Mouse (Mus musculus) MEL (cell line): ENCODE results near the gene Chp1. TPM values are rescaled to one million over a fixed set of nuclear protein-coding genes. Genes with fewer than 3 reads are reported as not detected.

Source experiments
- DNase-seq: peaks from one replicate; pipeline ENCODE4 v3.0.0; 2011; ENCODE audit warnings: low read depth, low spot score
- H3K27ac ChIP-seq: 2 replicates; pipeline ENCODE4 v1.5.1; 2012; ENCODE audit warnings: low read depth, mild to moderate bottlenecking, control low read depth, low read length, moderate library complexity; ENCODE audit not compliant: control insufficient read depth
- H3K27me3 ChIP-seq, 2 experiments: fragments of 150-350 bp in 1 of 2; sonication (generic) in 1 of 2; 2 replicates each; pipeline ENCODE4 v1.6.1; 2012; ENCODE audit warnings: low read length in 2 of 2, mild to moderate bottlenecking in 2 of 2, improper control_type of control experiment in 1 of 2, moderate library complexity in 1 of 2; ENCODE audit not compliant: insufficient read depth in 2 of 2, control insufficient read depth in 1 of 2
- H3K36me3 ChIP-seq, 2 experiments: 2 replicates each; pipeline ENCODE4 v1.6.1; 2012 to 2014; ENCODE audit warnings: low read length in 2 of 2, improper control_type of control experiment in 1 of 2, inconsistent platforms in 1 of 2, mild to moderate bottlenecking in 1 of 2; ENCODE audit not compliant: insufficient read depth in 2 of 2, control insufficient read depth in 1 of 2
- H3K4me1 ChIP-seq, 2 experiments: fragments of 150-350 bp in 1 of 2; sonication (generic) in 1 of 2; 2 replicates each; pipeline ENCODE4 v1.6.1; 2012; ENCODE audit warnings: low read length in 2 of 2, improper control_type of control experiment in 1 of 2, mild to moderate bottlenecking in 1 of 2; ENCODE audit not compliant: insufficient read depth in 2 of 2, control insufficient read depth in 1 of 2
- H3K4me3 ChIP-seq, 2 experiments: fragments of 150-350 bp in 1 of 2; sonication (generic) in 1 of 2; 2 replicates each; pipeline ENCODE4 v1.5.1; 2012; ENCODE audit warnings: low read depth in 2 of 2, low read length in 2 of 2, mild to moderate bottlenecking in 2 of 2, moderate library complexity in 2 of 2, control low read depth in 1 of 2, improper control_type of control experiment in 1 of 2; ENCODE audit not compliant: control insufficient read depth in 1 of 2, insufficient read depth in 1 of 2
- H3K79me2 ChIP-seq: 2 replicates; pipeline ENCODE4 v1.6.1; 2012; ENCODE audit warnings: mild to moderate bottlenecking, low read length, moderate library complexity; ENCODE audit not compliant: control insufficient read depth, poor library complexity, insufficient read depth
- H3K9ac ChIP-seq: 2 replicates; pipeline ENCODE4 v1.6.1; 2012; ENCODE audit warnings: low read depth, mild to moderate bottlenecking, control low read depth, low read length, moderate library complexity; ENCODE audit not compliant: control insufficient read depth, poor library complexity, severe bottlenecking
- H3K9me3 ChIP-seq: fragments of 150-350 bp; sonication (generic); replicated peaks from 2 replicates; pipeline ENCODE4 v1.6.1; 2012; ENCODE audit warnings: mild to moderate bottlenecking, low read length, improper control_type of control experiment, moderate library complexity; ENCODE audit not compliant: insufficient read depth
- BHLHE40 ChIP-seq: IDR thresholded peaks from 2 replicates; pipeline ENCODE4 v1.6.1; 2012; ENCODE audit warnings: low read depth, mild to moderate bottlenecking, inconsistent platforms, low read length, improper control_type of control experiment, borderline replicate concordance
- CHD1 ChIP-seq: IDR thresholded peaks from 2 replicates; pipeline ENCODE4 v1.6.1; 2012; ENCODE audit warnings: low read depth, mild to moderate bottlenecking, inconsistent platforms, low read length, improper control_type of control experiment
- CHD2 ChIP-seq: IDR thresholded peaks from 2 replicates; pipeline ENCODE4 v1.6.1; 2011; ENCODE audit warnings: low read length, improper control_type of control experiment
- CTCF ChIP-seq, 3 experiments: IDR thresholded peaks in 2 of 3; conservative IDR thresholded peaks in 1 of 3; 2 replicates each; pipeline ENCODE4 v1.5.1; 2011 to 2012; ENCODE audit warnings: low read length in 3 of 3, low read depth in 2 of 3, mild to moderate bottlenecking in 2 of 3, improper control_type of control experiment in 1 of 3, inconsistent platforms in 1 of 3, mixed read lengths in 1 of 3, moderate library complexity in 1 of 3; ENCODE audit not compliant: control insufficient read depth in 1 of 3, insufficient read depth in 1 of 3, poor library complexity in 1 of 3, severe bottlenecking in 1 of 3
- E2F4 ChIP-seq: IDR thresholded peaks from 2 replicates; pipeline ENCODE4 v1.6.1; 2011; ENCODE audit warnings: low read depth, low read length, improper control_type of control experiment, borderline replicate concordance
- ELF1 ChIP-seq: IDR thresholded peaks from 2 replicates; pipeline ENCODE4 v1.6.1; 2014; ENCODE audit warnings: low read depth, mild to moderate bottlenecking, inconsistent platforms, low read length, improper control_type of control experiment, moderate library complexity
- EP300 ChIP-seq, 2 experiments: IDR thresholded peaks; 2 replicates each; pipeline ENCODE4 v1.6.1; 2011; ENCODE audit warnings: improper control_type of control experiment in 2 of 2, low read length in 2 of 2, low read depth in 1 of 2, mild to moderate bottlenecking in 1 of 2
- ETS1 ChIP-seq: IDR thresholded peaks from 2 replicates; pipeline ENCODE4 v1.6.1; 2012; ENCODE audit warnings: low read depth, mild to moderate bottlenecking, inconsistent platforms, low read length, improper control_type of control experiment, moderate library complexity
- GABPA ChIP-seq: IDR thresholded peaks from 2 replicates; pipeline ENCODE4 v1.6.1; 2012; ENCODE audit warnings: low read depth, mild to moderate bottlenecking, inconsistent platforms, low read length, improper control_type of control experiment, moderate library complexity
- GATA1 ChIP-seq: IDR thresholded peaks from 2 replicates; pipeline ENCODE4 v1.6.1; 2011; ENCODE audit warnings: low read depth, low read length, improper control_type of control experiment
- HCFC1 ChIP-seq: IDR thresholded peaks from 2 replicates; pipeline ENCODE4 v1.6.1; 2012; ENCODE audit warnings: low read depth, mild to moderate bottlenecking, inconsistent platforms, low read length, improper control_type of control experiment, moderate library complexity
- KAT2A ChIP-seq: conservative IDR thresholded peaks from 2 replicates; pipeline ENCODE4 v1.6.1; 2012; ENCODE audit warnings: low read depth, low read length, improper control_type of control experiment, inconsistent platforms
- MAFK ChIP-seq: IDR thresholded peaks from 2 replicates; pipeline ENCODE4 v1.6.1; 2011; ENCODE audit warnings: low read depth, mild to moderate bottlenecking, low read length, improper control_type of control experiment, borderline replicate concordance
- MAX ChIP-seq: IDR thresholded peaks from 2 replicates; pipeline ENCODE4 v1.6.1; 2011; ENCODE audit warnings: low read length, improper control_type of control experiment
- MAZ ChIP-seq: IDR thresholded peaks from 2 replicates; pipeline ENCODE4 v1.6.1; 2012; ENCODE audit warnings: low read depth, mild to moderate bottlenecking, inconsistent platforms, low read length, improper control_type of control experiment
- MEF2A ChIP-seq: IDR thresholded peaks from 2 replicates; pipeline ENCODE4 v1.6.1; 2014; ENCODE audit warnings: low read depth, mild to moderate bottlenecking, inconsistent platforms, low read length, improper control_type of control experiment; ENCODE audit not compliant: poor library complexity, insufficient replicate concordance, severe bottlenecking; ENCODE audit errors: extremely low read depth
- MXI1 ChIP-seq: IDR thresholded peaks from 2 replicates; pipeline ENCODE4 v1.6.1; 2011; ENCODE audit warnings: mild to moderate bottlenecking, low read depth, low read length, improper control_type of control experiment
- MYB ChIP-seq: IDR thresholded peaks from 2 replicates; pipeline ENCODE4 v1.6.1; 2011; ENCODE audit warnings: mild to moderate bottlenecking, low read depth, low read length, improper control_type of control experiment
- MYC ChIP-seq: IDR thresholded peaks from 2 replicates; pipeline ENCODE4 v1.6.1; 2011; ENCODE audit warnings: low read depth, mild to moderate bottlenecking, low read length, improper control_type of control experiment, moderate library complexity
- NELFE ChIP-seq: IDR thresholded peaks from 2 replicates; pipeline ENCODE4 v1.6.1; 2011; ENCODE audit warnings: low read depth, low read length, improper control_type of control experiment
- NRF1 ChIP-seq: IDR thresholded peaks from 2 replicates; pipeline ENCODE4 v1.6.1; 2014; ENCODE audit warnings: low read depth, mild to moderate bottlenecking, inconsistent platforms, low read length, improper control_type of control experiment, moderate library complexity; ENCODE audit not compliant: poor library complexity, insufficient read depth, severe bottlenecking
- POLR2A ChIP-seq, 2 experiments: IDR thresholded peaks; 2 replicates each; pipeline ENCODE4 v1.6.1; 2011 to 2012; ENCODE audit warnings: low read length in 2 of 2, mild to moderate bottlenecking in 2 of 2, control low read depth in 1 of 2, improper control_type of control experiment in 1 of 2, low read depth in 1 of 2, moderate library complexity in 1 of 2; ENCODE audit not compliant: control insufficient read depth in 1 of 2, insufficient read depth in 1 of 2, poor library complexity in 1 of 2
- POLR2AphosphoS2 ChIP-seq: IDR thresholded peaks from 2 replicates; pipeline ENCODE4 v1.6.1; 2011; ENCODE audit warnings: low read length, improper control_type of control experiment
- POLR2AphosphoS5 ChIP-seq: IDR thresholded peaks from 2 replicates; pipeline ENCODE4 v1.6.1; 2012; ENCODE audit warnings: low read depth, borderline replicate concordance, mild to moderate bottlenecking, inconsistent platforms, low read length, moderate library complexity, mixed read lengths
- RAD21 ChIP-seq: IDR thresholded peaks from 2 replicates; pipeline ENCODE4 v1.6.1; 2011; ENCODE audit warnings: mild to moderate bottlenecking, low read depth, low read length, improper control_type of control experiment
- RCOR1 ChIP-seq: IDR thresholded peaks from 2 replicates; pipeline ENCODE4 v1.6.1; 2012; ENCODE audit warnings: low read depth, mild to moderate bottlenecking, inconsistent platforms, low read length, improper control_type of control experiment
- SIN3A ChIP-seq: IDR thresholded peaks from 2 replicates; pipeline ENCODE4 v1.6.1; 2012; ENCODE audit warnings: low read length, improper control_type of control experiment, inconsistent platforms
- SMC3 ChIP-seq: IDR thresholded peaks from 2 replicates; pipeline ENCODE4 v1.6.1; 2011; ENCODE audit warnings: low read depth, low read length, improper control_type of control experiment
- TAL1 ChIP-seq: IDR thresholded peaks from 2 replicates; pipeline ENCODE4 v1.6.1; 2012; ENCODE audit warnings: mild to moderate bottlenecking, inconsistent platforms, low read length, moderate library complexity, mixed read lengths
- TBP ChIP-seq: IDR thresholded peaks from 2 replicates; pipeline ENCODE4 v1.8.0; 2011; ENCODE audit warnings: low read depth, low read length, improper control_type of control experiment
- UBTF ChIP-seq: IDR thresholded peaks from 2 replicates; pipeline ENCODE4 v1.6.1; 2012; ENCODE audit warnings: low read depth, mild to moderate bottlenecking, inconsistent platforms, low read length, improper control_type of control experiment, moderate library complexity, borderline replicate concordance; ENCODE audit not compliant: insufficient read depth
- USF1 ChIP-seq: IDR thresholded peaks from 2 replicates; pipeline ENCODE4 v1.6.1; 2014; ENCODE audit warnings: low read depth, mild to moderate bottlenecking, inconsistent platforms, low read length, improper control_type of control experiment, moderate library complexity
- USF2 ChIP-seq, 2 experiments: IDR thresholded peaks; 2 replicates each; pipeline ENCODE4 v1.6.1; 2011 to 2012; ENCODE audit warnings: improper control_type of control experiment in 2 of 2, low read length in 2 of 2, borderline replicate concordance in 1 of 2, inconsistent platforms in 1 of 2, low read depth in 1 of 2, mild to moderate bottlenecking in 1 of 2; ENCODE audit not compliant: insufficient read depth in 1 of 2
- ZC3H11A ChIP-seq: IDR thresholded peaks from 2 replicates; pipeline ENCODE4 v1.6.1; 2012; ENCODE audit warnings: low read depth, mild to moderate bottlenecking, inconsistent platforms, low read length, improper control_type of control experiment
- ZKSCAN1 ChIP-seq: IDR thresholded peaks from 2 replicates; pipeline ENCODE4 v1.6.1; 2012; ENCODE audit warnings: low read depth, mild to moderate bottlenecking, inconsistent platforms, low read length, improper control_type of control experiment, moderate library complexity
- ZMIZ1 ChIP-seq: IDR thresholded peaks from 2 replicates; pipeline ENCODE4 v1.6.1; 2012; ENCODE audit warnings: low read depth, mild to moderate bottlenecking, inconsistent platforms, low read length, improper control_type of control experiment, moderate library complexity
- ZNF384 ChIP-seq: IDR thresholded peaks from 2 replicates; pipeline ENCODE4 v1.6.1; 2012; ENCODE audit warnings: low read depth, mild to moderate bottlenecking, inconsistent platforms, low read length, improper control_type of control experiment
- polyA plus RNA-seq, 2 experiments: library from polyadenylated mRNA; stranded (reverse) in 1 of 2; unstranded in 1 of 2; fragments of >175 nt in 1 of 2; fragments of >200 nt in 1 of 2; gene quantifications; 2 replicates each; pipeline versions ENCODE4 v1.2.1 to v1.2.4; 2012; ENCODE audit warnings: low replicate concordance in 2 of 2, low read depth in 1 of 2; ENCODE audit not compliant: insufficient read length in 2 of 2, insufficient read depth in 1 of 2, missing spikeins in 1 of 2
- total RNA-seq: library from RNA; depleted of rRNA; stranded (reverse); fragments of 300-350 nt; gene quantifications from 2 replicates; pipeline ENCODE4 v1.2.3, GENCODE M21; 2012

Chp1 gene
- total and polyA plus RNA-seq, 3 experiments: 32.5 to 74.8 TPM; not detected in 1

DNA sequence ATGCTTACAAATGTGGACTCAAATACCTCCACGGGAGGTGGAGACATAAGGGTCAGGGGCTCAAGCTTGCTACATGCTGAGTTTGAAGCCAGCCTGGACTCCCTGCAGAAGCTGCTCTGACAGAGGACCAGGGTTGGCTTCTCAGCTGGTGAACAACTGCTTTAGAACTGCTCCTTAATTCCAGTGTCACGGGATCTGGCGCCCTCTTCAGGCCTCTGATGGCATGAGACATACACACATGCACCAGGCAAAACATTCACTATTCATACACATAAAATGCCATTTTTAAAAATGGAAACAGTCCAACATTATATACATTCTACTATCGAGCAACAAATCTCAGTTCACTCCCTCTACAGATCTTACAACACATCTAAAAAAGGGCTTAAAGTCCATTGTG is 39.9 kb downstream of the Chp1 start:
- H3K27ac ChIP-seq: no peak overlapping the region
- no peaks in the 10 kb centered on the region for H3K27me3 ChIP-seq
- no peak overlapping the region for H3K9ac ChIP-seq
- peak; percentile 84 for DNase-seq
- H3K9me3 ChIP-seq: no peaks in the 10 kb centered on the region
- peaks cover 20 to 23% of the 10 kb centered on the region in 2 experiments for H3K4me1 ChIP-seq
- no peak overlapping the region for H3K4me3 ChIP-seq
- H3K79me2 ChIP-seq: no peaks in the 10 kb centered on the region
- peaks cover 0 to 23% of the 10 kb centered on the region in 2 experiments; a peak in 2 of 4 replicates for H3K36me3 ChIP-seq
- TF ChIP-seq ZKSCAN1 (no peak), ZC3H11A (peak; percentile 82), POLR2A (IDR thresholded peaks at IDR 0.05; ENCODE audit: control insufficient read depth in 1 of 2, insufficient read depth in 1 of 2, low read depth in 1 of 2, low read length in 2 of 2, poor library complexity in 1 of 2) (no peak), POLR2AphosphoS2 (no peak), MXI1 (peak; percentile 46; the same call in 1 of the 2 replicates), POLR2AphosphoS5 (no peak), MAFK (no peak), TBP (no peak), MYB (no peak), TAL1 (no peak), UBTF (no peak), GATA1 (no peak), KAT2A (no peak), SMC3 (peak; percentile 81), USF2 (IDR thresholded peaks at IDR 0.05; ENCODE audit: borderline replicate concordance in 1 of 2, insufficient read depth in 1 of 2, low read depth in 1 of 2, low read length in 2 of 2) (no peak), GABPA (no peak), MEF2A (no peak), SIN3A (peak; percentile 76), CHD1 (no peak), MAZ (no peak), ETS1 (0 out of 2 replicates have a peak, but pooled peaks have one; percentile 15), RAD21 (peak; percentile 90), CHD2 (no peak), EP300 (IDR thresholded peaks at IDR 0.05; ENCODE audit: low read depth in 1 of 2, low read length in 2 of 2) (no peak), RCOR1 (no peak), MYC (peak; percentile 67; the same call in 1 of the 2 replicates), E2F4 (no peak), USF1 (peak; percentile 34; the same call in 1 of the 2 replicates), ELF1 (no peak), ZNF384 (0 out of 2 replicates have a peak, but pooled peaks have one; percentile 36), BHLHE40 (peak; percentile 17; the same call in 1 of the 2 replicates), MAX (peak; percentile 40; the same call in 1 of the 2 replicates), ZMIZ1 (no peak), NRF1 (no peak), CTCF (IDR thresholded peaks at IDR 0.05 in 2 of 3, conservative IDR thresholded peaks at IDR 0.05 in 1 of 3; ENCODE audit: control insufficient read depth in 1 of 3, insufficient read depth in 1 of 3, low read depth in 2 of 3, low read length in 3 of 3, poor library complexity in 1 of 3, severe bottlenecking in 1 of 3) (peak; percentile 88 to 95 (median 89)), NELFE (no peak), HCFC1 (peak; percentile 25; the same call in 1 of the 2 replicates)
